Mouse (Mus musculus) kidney, embryonic 16.5 days (tissue): ENCODE measurements around the gene Eef1a1. TPM values are rescaled to one million over a fixed set of nuclear protein-coding genes. Genes with fewer than 3 reads are reported as not detected.
"Not testable (repeated sequence)": the region's sequence is repeated elsewhere in the genome, so short reads cannot be mapped to it uniquely, and the experiment has no call there.

Source experiments
- ATAC-seq: fragments of 200-750 bp; cut with Nextera tagmentation; 2 replicates; pipeline ENCODE4 v1.8.0; 2017; ENCODE audit warnings: moderate TSS enrichment; ENCODE audit not compliant: low FRiP score, low TSS enrichment
- H3K27ac ChIP-seq: fragments of 300-500 bp; sonication (generic); 2 replicates; pipeline ENCODE4 v1.5.1; 2014; ENCODE audit warnings: low read length
- H3K27me3 ChIP-seq: fragments of 300-500 bp; sonication (generic); 2 replicates; pipeline ENCODE4 v1.6.1; 2014; ENCODE audit warnings: low read length, control low read depth, mixed read lengths; ENCODE audit not compliant: insufficient read depth
- H3K36me3 ChIP-seq: fragments of 300-500 bp; sonication (generic); 2 replicates; pipeline ENCODE4 v1.6.1; 2014; ENCODE audit warnings: low read length, control low read depth, mixed read lengths; ENCODE audit not compliant: insufficient read depth
- H3K4me1 ChIP-seq: fragments of 300-500 bp; sonication (generic); 2 replicates; pipeline ENCODE4 v1.6.1; 2014; ENCODE audit warnings: low read length, control low read depth, mixed read lengths; ENCODE audit not compliant: insufficient read depth
- H3K4me2 ChIP-seq: fragments of 300-500 bp; sonication (generic); replicated peaks from 2 replicates; pipeline ENCODE4 v1.6.1; 2014; ENCODE audit warnings: low read depth, low read length
- H3K4me3 ChIP-seq: fragments of 300-500 bp; sonication (generic); 2 replicates; pipeline ENCODE4 v1.5.1; 2014; ENCODE audit warnings: mild to moderate bottlenecking, low read length
- H3K9ac ChIP-seq: fragments of 300-500 bp; sonication (generic); replicated peaks from 2 replicates; pipeline ENCODE4 v1.6.1; 2014; ENCODE audit warnings: low read length
- H3K9me3 ChIP-seq: fragments of 300-500 bp; sonication (generic); 2 replicates; pipeline ENCODE4 v1.6.1; 2016; ENCODE audit warnings: low read length, control low read depth
- WGBS: fragments of 180-500 bp; shearing (Covaris S2); extraction: QIAGEN DNeasy Blood & Tissue Kit; methylation state at CpG from one replicate; pipeline ENCODE4 v1.1.7; 2014; 5-methylcytosine and 5-hydroxymethylcytosine counted together
- polyA plus RNA-seq: library from polyadenylated mRNA; unstranded; fragments of >200 nt; fragmentation: Nextera tagmentation; extraction: Ambion mirVana; gene quantifications from 2 replicates; pipeline ENCODE4 v1.2.1, GENCODE M21; 2015

Eef1a1 gene
- polyA plus RNA-seq, 1 experiment from 2014 or later = 5,126 TPM

- 90% methylated on average over 2 of the region's 2 CpGs for WGBS
- ATAC-seq = no peak
- Histone ChIP-seq H3K36me3 (no peaks in the 10 kb centered on the region), H3K4me3 (no peak overlapping the region), H3K9me3 (no peaks in the 10 kb centered on the region), H3K4me2 (no peak overlapping the region), H3K27me3 (no peaks in the 10 kb centered on the region), H3K27ac (no peak overlapping the region), H3K9ac (no peak overlapping the region), H3K4me1 (peaks cover 10% of the 10 kb centered on the region)
Measured at GRCm38 (mm10) chr9:78526206-78526605, 37.3 kb upstream of the Eef1a1 start.

GRCm38 (mm10) chr9:78525451-78526135 is 36.6 kb upstream of the Eef1a1 start:
- Histone ChIP-seq H3K9me3 (no peaks in the 10 kb centered on the region), H3K27ac (no peak overlapping the region), H3K4me3 (no peak overlapping the region), H3K4me1 (peaks cover 11% of the 10 kb centered on the region), H3K36me3 (no peaks in the 10 kb centered on the region), H3K27me3 (no peaks in the 10 kb centered on the region), H3K9ac (no peak overlapping the region), H3K4me2 (no peak overlapping the region)
- no peak for ATAC-seq
- 96% methylated on average over 17 of the region's 17 CpGs for WGBS

GRCm38 (mm10) chr9:78521689-78522088 is 32.7 kb upstream of the Eef1a1 start:
- Histone ChIP-seq H3K27ac (no peak overlapping the region; the same call in 1 of the 2 replicates), H3K4me2 (peak overlapping the region; percentile 98), H3K36me3 (no peaks in the 10 kb centered on the region), H3K4me1 (peaks cover 15% of the 10 kb centered on the region), H3K27me3 (no peaks in the 10 kb centered on the region), H3K9ac (peak overlapping the region; percentile 73; the same call in 1 of the 2 replicates), H3K9me3 (no peaks in the 10 kb centered on the region), H3K4me3 (peak overlapping the region; percentile 56)
- 35% methylated on average over 14 of the region's 14 CpGs for WGBS
- ATAC-seq = peak; percentile 1; the same call in 1 of the 2 replicates

- peak overlapping the region; percentile 98 for H3K4me2 ChIP-seq
- H3K9ac ChIP-seq = peak overlapping the region; percentile 73
- 2% methylated on average over 40 of the region's 40 CpGs for WGBS
- H3K9me3 ChIP-seq = no peaks in the 10 kb centered on the region
- H3K27me3 ChIP-seq = no peaks in the 10 kb centered on the region
- H3K4me1 ChIP-seq = peaks cover 15% of the 10 kb centered on the region
- peak overlapping the region; percentile 70 for H3K27ac ChIP-seq
- H3K4me3 ChIP-seq = peak overlapping the region; percentile 56
- ATAC-seq = peak; percentile 78
- no peaks in the 10 kb centered on the region for H3K36me3 ChIP-seq
Measured at GRCm38 (mm10) chr9:78520780-78521601, 32.0 kb upstream of the Eef1a1 start.

GRCm38 (mm10) chr9:78520127-78520779 is 31.3 kb upstream of the Eef1a1 start:
- ATAC-seq = peak; percentile 89
- WGBS = 5% methylated on average over 15 of the region's 15 CpGs
- peaks cover 15% of the 10 kb centered on the region for H3K4me1 ChIP-seq

GRCm38 (mm10) chr9:78517237-78517636 is 28.3 kb upstream of the Eef1a1 start:
- WGBS = 72% methylated on average over 3 of the region's 3 CpGs
- H3K36me3 ChIP-seq, H3K4me3 ChIP-seq, H3K9ac ChIP-seq, ATAC-seq, H3K27ac ChIP-seq, H3K4me2 ChIP-seq, H3K27me3 ChIP-seq, H3K9me3 ChIP-seq: not testable (repeated sequence)
- peaks cover 15% of the 10 kb centered on the region for H3K4me1 ChIP-seq

More at GRCm38 (mm10) chr9:78520127-78520779, 31.3 kb upstream of the Eef1a1 start:
- H3K4me2 ChIP-seq = peak overlapping the region; percentile 98
- H3K27me3 ChIP-seq = no peaks in the 10 kb centered on the region
- peak overlapping the region; percentile 70 for H3K27ac ChIP-seq
- H3K36me3 ChIP-seq = no peaks in the 10 kb centered on the region
- peak overlapping the region; percentile 56 for H3K4me3 ChIP-seq
- H3K9ac ChIP-seq = peak overlapping the region; percentile 73
- no peaks in the 10 kb centered on the region for H3K9me3 ChIP-seq

- Histone ChIP-seq H3K4me1 (peaks cover 10% of the 10 kb centered on the region), H3K4me3 (no peak overlapping the region), H3K36me3 (no peaks in the 10 kb centered on the region), H3K9me3 (no peaks in the 10 kb centered on the region), H3K27ac (no peak overlapping the region), H3K4me2 (no peak overlapping the region), H3K27me3 (no peaks in the 10 kb centered on the region), H3K9ac (no peak overlapping the region)
- ATAC-seq = no peak
- WGBS = 51% methylated on average over 3 of the region's 3 CpGs
Measured at GRCm38 (mm10) chr9:78516125-78516524, 27.2 kb upstream of the Eef1a1 start.

GRCm38 (mm10) chr9:78514681-78515080 is 25.7 kb upstream of the Eef1a1 start:
- no peak for ATAC-seq
- H3K27me3 ChIP-seq = no peaks in the 10 kb centered on the region
- H3K36me3 ChIP-seq = no peaks in the 10 kb centered on the region
- no peak overlapping the region for H3K9ac ChIP-seq
- 82% methylated on average over 4 of the region's 4 CpGs for WGBS
- no peak overlapping the region for H3K4me2 ChIP-seq
- H3K27ac ChIP-seq = no peak overlapping the region
- peaks cover under 1% of the 10 kb centered on the region; the same call in 1 of the 2 replicates for H3K4me1 ChIP-seq
- H3K9me3 ChIP-seq = no peaks in the 10 kb centered on the region
- H3K4me3 ChIP-seq = no peak overlapping the region

- no peaks in the 10 kb centered on the region for H3K9me3 ChIP-seq
- ATAC-seq = no peak
- H3K36me3 ChIP-seq = no peaks in the 10 kb centered on the region
Measured at GRCm38 (mm10) chr9:78513776-78514500, 25.0 kb upstream of the Eef1a1 start.

More at GRCm38 (mm10) chr9:78513776-78514500, 25.0 kb upstream of the Eef1a1 start:
- Histone ChIP-seq H3K9ac (no peak overlapping the region), H3K27me3 (no peaks in the 10 kb centered on the region), H3K4me2 (no peak overlapping the region), H3K27ac (no peak overlapping the region), H3K4me3 (no peak overlapping the region), H3K4me1 (no peaks in the 10 kb centered on the region)
- 71% methylated on average over 6 of the region's 6 CpGs for WGBS
